23 mouse cellular contexts compared by ENCODE assay signal in genomic region chr2:38725427-38725826, GRCm38 (mm10). TPM values are rescaled to one million over a fixed set of nuclear protein-coding genes. Genes with fewer than 3 reads are reported as not detected.
DNase-seq lines count a peak whose midpoint lies in the region; ATAC-seq lines count a peak whose summit lies in the region.
"Had no signal": no experiment of that assay in that cellular context is flagged by ENCODE, and none has a peak within 500 bp of the region (broad histone marks: within the 10 kb centered on the region; RNA-seq: fewer than 3 reads in every experiment).

No protein-coding gene starts in this region.

- no peak overlapping the region for H3K4me3 ChIP-seq in embryonic facial prominence, embryonic 11.5 days (ENCODE audit: low read depth, low read length)
- no peak overlapping the region for H3K4me3 ChIP-seq in embryonic facial prominence, embryonic 10.5 days
- H3K4me3 ChIP-seq in intestine, embryonic 16.5 days (ENCODE audit: low read length), result no peak overlapping the region
- no peak overlapping the region for H3K4me3 ChIP-seq in stomach, embryonic 14.5 days (ENCODE audit: low read depth, low read length)
- no peak overlapping the region for H3K4me3 ChIP-seq in midbrain, embryonic 16.5 days (ENCODE audit: low read depth, low read length)
- H3K4me3 ChIP-seq: left cerebral cortex, adult 2 months; liver, embryonic 13.5 days; megakaryocyte, embryonic 14.5 days had no signal

- no peak overlapping the region for H3K27ac ChIP-seq in embryonic facial prominence, embryonic 11.5 days (replicated peaks; ENCODE audit: low read depth, low read length)
- no peak overlapping the region for H3K27ac ChIP-seq in embryonic facial prominence, embryonic 10.5 days (replicated peaks)
- H3K27ac ChIP-seq in intestine, embryonic 16.5 days (ENCODE audit: low read length), result no peak overlapping the region
- H3K27ac ChIP-seq in stomach, embryonic 14.5 days (ENCODE audit: low read length), result no peak overlapping the region; the same call in 1 of the 2 replicates
- H3K27ac ChIP-seq in midbrain, embryonic 16.5 days (ENCODE audit: low read length), result no peak overlapping the region
- H3K27ac ChIP-seq: left cerebral cortex, adult 2 months; liver, embryonic 13.5 days had no signal

- no peak overlapping the region for H3K4me2 ChIP-seq in embryonic facial prominence, embryonic 11.5 days (ENCODE audit: low read depth, low read length)
- no peak overlapping the region for H3K4me2 ChIP-seq in intestine, embryonic 16.5 days (ENCODE audit: low read depth, low read length)
- H3K4me2 ChIP-seq in stomach, embryonic 14.5 days (replicated peaks; ENCODE audit: low read depth, low read length), result no peak overlapping the region
- H3K4me2 ChIP-seq in midbrain, embryonic 16.5 days (ENCODE audit: low read length), result no peak overlapping the region
- H3K4me2 ChIP-seq: liver, embryonic 13.5 days had no signal

- no peak for ATAC-seq in embryonic facial prominence, embryonic 11.5 days (replicated peaks; ENCODE audit: insufficient number of reproducible peaks, low FRiP score, low TSS enrichment, low read depth)
- 0 out of 2 replicates have a peak, but pooled peaks have one; percentile 34 for ATAC-seq in intestine, embryonic 16.5 days
- ATAC-seq in stomach, embryonic 14.5 days (ENCODE audit: insufficient number of reproducible peaks, insufficient read depth, low FRiP score, low read depth), result peak; percentile 47
- no peak for ATAC-seq in midbrain, embryonic 16.5 days
- ATAC-seq: forebrain, postnatal 0 days had no signal

- no peaks in the 10 kb centered on the region for H3K36me3 ChIP-seq in embryonic facial prominence, embryonic 11.5 days (replicated peaks; ENCODE audit: control insufficient read depth, insufficient read depth, low read depth, low read length)
- peaks cover 14% of the 10 kb centered on the region for H3K36me3 ChIP-seq in embryonic facial prominence, embryonic 10.5 days (replicated peaks)
- H3K36me3 ChIP-seq in intestine, embryonic 16.5 days (ENCODE audit: control insufficient read depth, insufficient read depth, low read length), result no peaks in the 10 kb centered on the region
- no peaks in the 10 kb centered on the region for H3K36me3 ChIP-seq in stomach, embryonic 14.5 days (ENCODE audit: control insufficient read depth, insufficient read depth, low read length)
- no peaks in the 10 kb centered on the region for H3K36me3 ChIP-seq in midbrain, embryonic 16.5 days (ENCODE audit: control insufficient read depth, insufficient read depth, low read length)
- H3K36me3 ChIP-seq: liver, embryonic 13.5 days had no signal

- H3K27me3 ChIP-seq in embryonic facial prominence, embryonic 11.5 days (ENCODE audit: control insufficient read depth, insufficient read depth, low read length), result no peaks in the 10 kb centered on the region
- no peaks in the 10 kb centered on the region for H3K27me3 ChIP-seq in embryonic facial prominence, embryonic 10.5 days (replicated peaks; ENCODE audit: low read depth, poor library complexity, severe bottlenecking)
- no peaks in the 10 kb centered on the region for H3K27me3 ChIP-seq in intestine, embryonic 16.5 days (replicated peaks; ENCODE audit: control insufficient read depth, insufficient read depth, low read length)
- H3K27me3 ChIP-seq in stomach, embryonic 14.5 days (ENCODE audit: control insufficient read depth, insufficient read depth, low read length), result no peaks in the 10 kb centered on the region
- no peaks in the 10 kb centered on the region for H3K27me3 ChIP-seq in midbrain, embryonic 16.5 days (ENCODE audit: control insufficient read depth, insufficient read depth, low read depth, low read length)
- H3K27me3 ChIP-seq: liver, embryonic 13.5 days had no signal

- 44% methylated on average over 3 of the region's 3 CpGs for WGBS in embryonic facial prominence, embryonic 11.5 days
- 39% methylated on average over 3 of the region's 3 CpGs for WGBS in embryonic facial prominence, embryonic 10.5 days
- 42% methylated on average over 3 of the region's 3 CpGs for WGBS in intestine, embryonic 16.5 days
- WGBS in stomach, embryonic 14.5 days, result 49% methylated on average over 3 of the region's 3 CpGs
- WGBS in midbrain, embryonic 16.5 days, result 44% methylated on average over 3 of the region's 3 CpGs

- no peaks in the 10 kb centered on the region; the same call in 1 of the 2 replicates for H3K4me1 ChIP-seq in embryonic facial prominence, embryonic 11.5 days (ENCODE audit: control insufficient read depth, insufficient read depth, low read length)
- H3K4me1 ChIP-seq in embryonic facial prominence, embryonic 10.5 days, result peaks cover 22% of the 10 kb centered on the region
- H3K4me1 ChIP-seq in intestine, embryonic 16.5 days (ENCODE audit: control insufficient read depth, insufficient read depth, low read length), result no peaks in the 10 kb centered on the region; the same call in 1 of the 2 replicates
- H3K4me1 ChIP-seq in stomach, embryonic 14.5 days (ENCODE audit: control insufficient read depth, insufficient read depth, low read length), result no peaks in the 10 kb centered on the region
- no peaks in the 10 kb centered on the region for H3K4me1 ChIP-seq in midbrain, embryonic 16.5 days (ENCODE audit: control insufficient read depth, insufficient read depth, low read length)
- H3K4me1 ChIP-seq: liver, embryonic 13.5 days; megakaryocyte, embryonic 14.5 days had no signal

- DNase-seq in embryonic facial prominence, embryonic 11.5 days (ENCODE audit: low spot score), result peak; percentile 40
- no peak for DNase-seq in embryonic facial prominence, embryonic 10.5 days (ENCODE audit: low spot score)
- peak; percentile 57 for DNase-seq in Muller cell, postnatal 12 days (ENCODE audit: inconsistent ontology term)
- DNase-seq in gastrocnemius, postnatal 10 days, result no peak
- DNase-seq: cerebellum, adult 8-10 months; forebrain, postnatal 0 days; heart, adult 11 months; kidney, postnatal 36 days; layer of hippocampus, adult 9-11 months; left cerebral cortex, postnatal 4 days; liver, embryonic 13.5 days; lung, postnatal 14 days; retina, postnatal 1 day; thymus, postnatal 36 days had no signal

- no peak overlapping the region for H3K9ac ChIP-seq in embryonic facial prominence, embryonic 11.5 days (replicated peaks; ENCODE audit: low read length)
- no peak overlapping the region for H3K9ac ChIP-seq in intestine, embryonic 16.5 days (ENCODE audit: low read depth, low read length)
- no peak overlapping the region for H3K9ac ChIP-seq in stomach, embryonic 14.5 days (replicated peaks; ENCODE audit: low read depth, low read length)
- H3K9ac ChIP-seq in midbrain, embryonic 16.5 days (ENCODE audit: low read depth, low read length), result no peak overlapping the region
- H3K9ac ChIP-seq: forebrain, postnatal 0 days; liver, embryonic 13.5 days had no signal

- H3K9me3 ChIP-seq in embryonic facial prominence, embryonic 11.5 days (replicated peaks; ENCODE audit: control insufficient read depth, low read length), result no peaks in the 10 kb centered on the region
- H3K9me3 ChIP-seq in embryonic facial prominence, embryonic 10.5 days, result no peaks in the 10 kb centered on the region
- no peaks in the 10 kb centered on the region for H3K9me3 ChIP-seq in intestine, embryonic 16.5 days (ENCODE audit: control insufficient read depth, low read length)
- H3K9me3 ChIP-seq in stomach, embryonic 14.5 days (ENCODE audit: control insufficient read depth, low read depth, low read length), result no peaks in the 10 kb centered on the region
- no peaks in the 10 kb centered on the region for H3K9me3 ChIP-seq in midbrain, embryonic 16.5 days (replicated peaks; ENCODE audit: control insufficient read depth, low read length, poor library complexity, severe bottlenecking)
- H3K9me3 ChIP-seq: G1E; liver, embryonic 13.5 days; megakaryocyte, embryonic 14.5 days had no signal

RNA-seq across cellular contexts. Expression of gene Nr5a1, which starts 11.1 kb away (rescaled TPM):
- 0.70 and 0.93 TPM in 2 replicates for polyA plus RNA-seq in embryonic facial prominence, embryonic 11.5 days (2014; fragmentation: Nextera tagmentation; extraction: Ambion mirVana)
- 0.34 and 0.97 TPM in 2 replicates for polyA plus RNA-seq in embryonic facial prominence, embryonic 10.5 days (2016; fragmentation: Nextera tagmentation; extraction: Ambion mirVana)
- 0.11 and 1.3 TPM in 2 replicates for polyA plus RNA-seq in intestine, embryonic 16.5 days (2015; fragmentation: Nextera tagmentation; extraction: Ambion mirVana)
- 0.28 and 0.41 TPM in 2 replicates for polyA plus RNA-seq in stomach, embryonic 14.5 days (2014; fragmentation: Nextera tagmentation; extraction: Ambion mirVana)
- 0.25 and 1.5 TPM in 2 replicates for polyA plus RNA-seq in midbrain, embryonic 16.5 days (2015; fragmentation: Nextera tagmentation; extraction: Ambion mirVana)
- total RNA-seq in gastrocnemius, postnatal 10 days (2021), result not detected
- total RNA-seq: common myeloid progenitor, adult 5-6 weeks; hematopoietic stem cell, adult 5-6 weeks had no signal
- polyA plus RNA-seq: heart, embryonic 14.5 days; liver, embryonic 13.5 days had no signal

Comparison
In these comparisons a context has a peak if more than half of its experiments do, and no peak if none do; other contexts are left out.
1. DNase-seq: peak in embryonic facial prominence, embryonic 11.5 days (single experiment) and Muller cell, postnatal 12 days (single experiment); none in embryonic facial prominence, embryonic 10.5 days (single experiment) and gastrocnemius, postnatal 10 days (single experiment).
2. ATAC-seq: peak in intestine, embryonic 16.5 days (single experiment) and stomach, embryonic 14.5 days (single experiment); none in embryonic facial prominence, embryonic 11.5 days (single experiment) and midbrain, embryonic 16.5 days (single experiment).